18 mouse cellular contexts compared by ENCODE assay signal in genomic region chr12:79983232-79983631, GRCm38 (mm10).
A peak's percentile ranks its signal among the peaks of the same experiment; 100 is the strongest.
DNase-seq lines count a peak whose midpoint lies in the region; ATAC-seq and TF ChIP-seq lines count a peak whose summit lies in the region.
"Had no signal": no experiment of that assay in that cellular context is flagged by ENCODE, and none has a peak within 500 bp of the region (broad histone marks: within the 10 kb centered on the region; RNA-seq: fewer than 3 reads in every experiment).

No protein-coding gene starts in this region.

- no peak for ATAC-seq in heart, postnatal 0 days (ENCODE audit: insufficient read depth, low read depth)
- peak; percentile 30; the same call in 1 of the 2 replicates for ATAC-seq in common myeloid progenitor, adult 5-6 weeks (replicated peaks; ENCODE audit: low read depth, poor library complexity, severe bottlenecking)
- 0 out of 2 replicates have a peak, but pooled peaks have one; percentile 15 for ATAC-seq in megakaryocyte-erythroid progenitor cell, adult 5-6 weeks (replicated peaks; ENCODE audit: low FRiP score, low TSS enrichment, poor library complexity, severe bottlenecking)
- no peak for ATAC-seq in midbrain, embryonic 11.5 days (ENCODE audit: low FRiP score)
- ATAC-seq: forebrain, embryonic 13.5 days; hindbrain, postnatal 0 days; midbrain, embryonic 15.5 days had no signal

- intact Hi-C loops in heart, postnatal 36 days (cut with DNase I) = no loop called here

- no peak for TF ChIP-seq EP300 in heart, postnatal 0 days (IDR thresholded peaks at IDR 0.05; ENCODE audit: low read depth)
- peak; percentile 22; the same call in 1 of the 2 replicates for TF ChIP-seq EP300 in CH12.LX (IDR thresholded peaks at IDR 0.05; ENCODE audit: low read length)

- no peak for DNase-seq in heart, postnatal 0 days (ENCODE audit: low spot score)
- DNase-seq in heart, postnatal 36 days = no peak
- peak; percentile 96 for DNase-seq in CH12.LX (ENCODE audit: extremely low read depth)
- no peak for DNase-seq in midbrain, embryonic 11.5 days (ENCODE audit: low spot score, missing footprints)
- no peak for DNase-seq in layer of hippocampus, adult 9-10 months (ENCODE audit: low spot score)
- DNase-seq: cerebellum, adult 9-11 months; heart, adult 2 months; heart, postnatal 14 days; kidney, adult 18-20 months; kidney, postnatal 10 days had no signal

- dilution Hi-C loops in CH12.LX (cut with MboI; ENCODE audit: extremely low pct_ligation_motif_present, extremely low pct_unique_long_range_greater_than_20kb, low sequenced_read_pairs) = no loop called here

- H3K4me1 ChIP-seq in heart, postnatal 0 days (ENCODE audit: control insufficient read depth, insufficient read depth) = peaks cover 38% of the 10 kb centered on the region
- peaks cover 7 to 63% of the 10 kb centered on the region in 2 experiments; a peak in 3 of 4 replicates for H3K4me1 ChIP-seq in CH12.LX (ENCODE audit: control insufficient read depth in 1 of 2, insufficient read depth in 2 of 2)
- H3K4me1 ChIP-seq in midbrain, embryonic 11.5 days (ENCODE audit: control insufficient read depth, insufficient read depth, low read length) = peaks cover 3% of the 10 kb centered on the region; the same call in 1 of the 2 replicates
- H3K4me1 ChIP-seq: forebrain, embryonic 13.5 days had no signal

- in situ Hi-C loops in CH12.LX (cut with MboI; ENCODE audit: low pct_ligation_motif_present, low pct_unique_long_range_greater_than_20kb, low sequenced_read_pairs) = no loop called here

- TF ChIP-seq CTCF in heart, postnatal 0 days (IDR thresholded peaks at IDR 0.05; ENCODE audit: low read depth) = no peak
- no peak for TF ChIP-seq CTCF in CH12.LX (conservative IDR thresholded peaks at IDR 0.05 in 1 of 2, IDR thresholded peaks at IDR 0.05 in 1 of 2; ENCODE audit: low read depth in 2 of 2, low read length in 2 of 2)

- H3K27me3 ChIP-seq in heart, postnatal 0 days (ENCODE audit: control insufficient read depth, insufficient read depth, low read length) = no peaks in the 10 kb centered on the region
- no peaks in the 10 kb centered on the region for H3K27me3 ChIP-seq in CH12.LX (replicated peaks)
- no peaks in the 10 kb centered on the region for H3K27me3 ChIP-seq in midbrain, embryonic 11.5 days (ENCODE audit: control insufficient read depth, insufficient read depth, low read length)
- H3K27me3 ChIP-seq: forebrain, embryonic 13.5 days; lung, embryonic 15.5 days; midbrain, embryonic 15.5 days had no signal

- no peak overlapping the region for H3K9ac ChIP-seq in heart, postnatal 0 days (replicated peaks; ENCODE audit: low read depth, low read length)
- H3K9ac ChIP-seq in CH12.LX (ENCODE audit: insufficient read depth, low read depth) = peak overlapping the region; percentile 0; the same call in 1 of the 2 replicates
- no peak overlapping the region for H3K9ac ChIP-seq in midbrain, embryonic 11.5 days (ENCODE audit: low read length)
- H3K9ac ChIP-seq: forebrain, embryonic 13.5 days; lung, embryonic 15.5 days; midbrain, embryonic 15.5 days had no signal

- no peak overlapping the region for H3K4me3 ChIP-seq in heart, postnatal 0 days (ENCODE audit: low read depth, low read length)
- H3K4me3 ChIP-seq in CH12.LX (replicated peaks in 1 of 3; ENCODE audit: low read depth in 2 of 3, low read length in 2 of 3, poor library complexity in 1 of 3) = no peak overlapping the region
- no peak overlapping the region for H3K4me3 ChIP-seq in midbrain, embryonic 11.5 days (ENCODE audit: low read depth, low read length)
- H3K4me3 ChIP-seq: forebrain, embryonic 13.5 days; heart, adult 2 months; lung, embryonic 15.5 days; midbrain, embryonic 15.5 days had no signal

- H3K4me2 ChIP-seq in heart, postnatal 0 days (ENCODE audit: low read depth, low read length) = no peak overlapping the region
- H3K4me2 ChIP-seq in CH12.LX (ENCODE audit: insufficient read depth, low read depth, poor library complexity, severe bottlenecking) = peak overlapping the region; percentile 56
- H3K4me2 ChIP-seq in midbrain, embryonic 11.5 days = no peak overlapping the region
- H3K4me2 ChIP-seq: forebrain, embryonic 13.5 days; lung, embryonic 15.5 days; midbrain, embryonic 15.5 days had no signal

- H3K36me3 ChIP-seq in heart, postnatal 0 days (replicated peaks; ENCODE audit: control insufficient read depth, insufficient read depth, low read length) = no peaks in the 10 kb centered on the region
- H3K36me3 ChIP-seq in CH12.LX (replicated peaks in 1 of 2; ENCODE audit: control insufficient read depth in 1 of 2, insufficient read depth in 1 of 2, low read length in 1 of 2) = no peaks in the 10 kb centered on the region
- no peaks in the 10 kb centered on the region for H3K36me3 ChIP-seq in midbrain, embryonic 11.5 days (ENCODE audit: control insufficient read depth, insufficient read depth, low read length)
- H3K36me3 ChIP-seq: lung, embryonic 15.5 days; midbrain, embryonic 15.5 days had no signal

- H3K27ac ChIP-seq in heart, postnatal 0 days (ENCODE audit: low read depth) = 0 out of 2 replicates have a peak overlapping the region, but pooled peaks have one; percentile 64
- H3K27ac ChIP-seq in CH12.LX (ENCODE audit: insufficient read depth, low read depth) = peak overlapping the region; percentile 76; the same call in 1 of the 2 replicates
- H3K27ac ChIP-seq in midbrain, embryonic 11.5 days (ENCODE audit: low read depth, low read length) = no peak overlapping the region
- H3K27ac ChIP-seq: forebrain, embryonic 13.5 days; hindbrain, postnatal 0 days; macrophage; midbrain, embryonic 15.5 days; stomach, postnatal 0 days had no signal

- H3K79me2 ChIP-seq in CH12.LX (replicated peaks; ENCODE audit: control insufficient read depth, extremely low read depth, insufficient read depth, poor library complexity, severe bottlenecking) = no peaks in the 10 kb centered on the region

- WGBS in heart, postnatal 0 days = 55% methylated on average over 6 of the region's 6 CpGs
- 74% methylated on average over 6 of the region's 6 CpGs for WGBS in midbrain, embryonic 11.5 days

- peak; percentile 8 for TF ChIP-seq RAD21 in CH12.LX (IDR thresholded peaks at IDR 0.05; ENCODE audit: low read depth, low read length)

- no peak for TF ChIP-seq POLR2A in CH12.LX (IDR thresholded peaks at IDR 0.05; ENCODE audit: low read depth, low read length)

- no peaks in the 10 kb centered on the region for H3K9me3 ChIP-seq in heart, postnatal 0 days (replicated peaks; ENCODE audit: control insufficient read depth, low read length)
- peaks cover 2% of the 10 kb centered on the region for H3K9me3 ChIP-seq in CH12.LX (replicated peaks; ENCODE audit: low read length)
- H3K9me3 ChIP-seq in midbrain, embryonic 11.5 days (ENCODE audit: control insufficient read depth, low read length) = no peaks in the 10 kb centered on the region
- H3K9me3 ChIP-seq: forebrain, embryonic 13.5 days; lung, embryonic 15.5 days; midbrain, embryonic 15.5 days had no signal

TF ChIP-seq in CH12.LX, 34 proteins besides CTCF, POLR2A, EP300 and RAD21:
- no peak for TF ChIP-seq NELFE (IDR thresholded peaks at IDR 0.05; ENCODE audit: low read depth, low read length)
- no peak for TF ChIP-seq JUND (conservative IDR thresholded peaks at IDR 0.05; ENCODE audit: low read depth, low read length)
- peak; percentile 44; the same call in 1 of the 2 replicates for TF ChIP-seq BHLHE40 (IDR thresholded peaks at IDR 0.05; ENCODE audit: low read depth, low read length)
- peak; percentile 15; the same call in 1 of the 2 replicates for TF ChIP-seq ELF1 (IDR thresholded peaks at IDR 0.05; ENCODE audit: low read depth, low read length)
- TF ChIP-seq IRF4 (IDR thresholded peaks at IDR 0.05; ENCODE audit: low read depth, low read length) = peak; percentile 60; the same call in 1 of the 2 replicates
- no peak for TF ChIP-seq MYC (IDR thresholded peaks at IDR 0.05; ENCODE audit: low read depth, low read length)
- no peak; the same call in 1 of the 2 replicates for TF ChIP-seq NRF1 (IDR thresholded peaks at IDR 0.05; ENCODE audit: low read depth, low read length)
- TF ChIP-seq MEF2A (IDR thresholded peaks at IDR 0.05; ENCODE audit: borderline replicate concordance, low read depth, low read length) = peak; percentile 58; the same call in 1 of the 2 replicates
- no peak for TF ChIP-seq ZMIZ1 (IDR thresholded peaks at IDR 0.05; ENCODE audit: low read depth, low read length)
- peak; percentile 86 for TF ChIP-seq ZNF384 (IDR thresholded peaks at IDR 0.05; ENCODE audit: low read depth, low read length)
- TF ChIP-seq TBP (conservative IDR thresholded peaks at IDR 0.05; ENCODE audit: low read depth, low read length) = peak; percentile 55; the same call in 1 of the 2 replicates
- TF ChIP-seq SMC3 (IDR thresholded peaks at IDR 0.05; ENCODE audit: low read depth, low read length) = peak; percentile 14
- no peak for TF ChIP-seq PAX5 (IDR thresholded peaks at IDR 0.05; ENCODE audit: low read length)
- TF ChIP-seq ETS1 (conservative IDR thresholded peaks at IDR 0.05; ENCODE audit: low read depth, low read length) = peak; percentile 68
- TF ChIP-seq MAFK (IDR thresholded peaks at IDR 0.05; ENCODE audit: insufficient replicate concordance, low read length) = 0 out of 2 replicates have a peak, but pooled peaks have one; percentile 33
- TF ChIP-seq TCF12 (IDR thresholded peaks at IDR 0.05; ENCODE audit: low read depth, low read length) = no peak
- no peak; the same call in 1 of the 2 replicates for TF ChIP-seq CHD2 (IDR thresholded peaks at IDR 0.05; ENCODE audit: low read length)

Comparison
In these comparisons a context has a peak if more than half of its experiments do, and no peak if none do; other contexts are left out.
1. ATAC-seq: peak in common myeloid progenitor, adult 5-6 weeks (single experiment) and megakaryocyte-erythroid progenitor cell, adult 5-6 weeks (single experiment); none in heart, postnatal 0 days (single experiment) and midbrain, embryonic 11.5 days (single experiment).